Mouse (Mus musculus): ENCODE results near the gene Triap1.
"Not testable (repeated sequence)": the region's sequence is repeated elsewhere in the genome, so short reads cannot be mapped to it uniquely, and the experiment has no call there.

The Triap1 gene

GRCm38 (mm10) chr5:115333626-115334025 lies 7.4 kb upstream of the Triap1 start:
- no peak for DNase-seq (ENCODE audit: low read depth, low spot score)

- DNase-seq (ENCODE audit: low read depth, low spot score), result no peak
Observed at GRCm38 (mm10) chr5:115340007-115340406, 1.0 kb upstream of the Triap1 start.

- no peak for DNase-seq (ENCODE audit: low read depth, low spot score)
Observed at GRCm38 (mm10) chr5:115341314-115342165, 515 bp downstream of the Triap1 start.

GRCm38 (mm10) chr5:115347564-115347963 lies 6.5 kb downstream of the Triap1 start:
- peak; percentile 88 for DNase-seq (ENCODE audit: low read depth, low spot score)

- peak; percentile 99 for DNase-seq (ENCODE audit: low read depth, low spot score)
Observed at GRCm38 (mm10) chr5:115348546-115349224, 7.7 kb downstream of the Triap1 start, which contains the start of gene Cox6a1. TSS of gene Cox6a1 (minus strand) at chr5:115348981.

GRCm38 (mm10) chr5:115349225-115349555 lies 8.2 kb downstream of the Triap1 start:
- DNase-seq (ENCODE audit: low read depth, low spot score), result no peak

GRCm38 (mm10) chr5:115351348-115351747 lies 10.3 kb downstream of the Triap1 start:
- DNase-seq (ENCODE audit: low read depth, low spot score), result peak; percentile 84

GRCm38 (mm10) chr5:115355070-115355469 lies 14.0 kb downstream of the Triap1 start:
- DNase-seq (ENCODE audit: low read depth, low spot score), result no peak

GRCm38 (mm10) chr5:115358872-115359271 lies 17.8 kb downstream of the Triap1 start:
- DNase-seq (ENCODE audit: low read depth, low spot score), result peak; percentile 93

GRCm38 (mm10) chr5:115359438-115359837 lies 18.4 kb downstream of the Triap1 start:
- no peak for DNase-seq (ENCODE audit: low read depth, low spot score)

GRCm38 (mm10) chr5:115359851-115360372 lies 18.9 kb downstream of the Triap1 start:
- DNase-seq (ENCODE audit: low read depth, low spot score), result peak; percentile 29

GRCm38 (mm10) chr5:115362216-115362615 lies 21.2 kb downstream of the Triap1 start:
- peak; percentile 74 for DNase-seq (ENCODE audit: low read depth, low spot score)

- no peak for DNase-seq (ENCODE audit: low read depth, low spot score)
Observed at GRCm38 (mm10) chr5:115362819-115363714, 22.0 kb downstream of the Triap1 start.

GRCm38 (mm10) chr5:115364782-115365181 lies 23.8 kb downstream of the Triap1 start:
- DNase-seq (ENCODE audit: low read depth, low spot score), result peak; percentile 56

GRCm38 (mm10) chr5:115371736-115372135 lies 30.7 kb downstream of the Triap1 start:
- DNase-seq (ENCODE audit: low read depth, low spot score), result no peak

GRCm38 (mm10) chr5:115373441-115374203 lies 32.6 kb downstream of the Triap1 start:
- peak; percentile 89 for DNase-seq (ENCODE audit: low read depth, low spot score)

GRCm38 (mm10) chr5:115374204-115374820 lies 33.3 kb downstream of the Triap1 start:
- DNase-seq (ENCODE audit: low read depth, low spot score), result no peak

GRCm38 (mm10) chr5:115375436-115375835 lies 34.4 kb downstream of the Triap1 start:
- peak; percentile 76 for DNase-seq (ENCODE audit: low read depth, low spot score)

GRCm38 (mm10) chr5:115378882-115379281 lies 37.9 kb downstream of the Triap1 start:
- DNase-seq (ENCODE audit: low read depth, low spot score), result not testable (repeated sequence)

GRCm38 (mm10) chr5:115391935-115392334 lies 50.9 kb downstream of the Triap1 start:
- DNase-seq (ENCODE audit: low read depth, low spot score), result no peak
